30 mouse cellular contexts compared by ENCODE assay signal in genomic region chr11:116917361-116917760, GRCm38 (mm10). TPM values are rescaled to one million over a fixed set of nuclear protein-coding genes. Genes with fewer than 3 reads are reported as not detected.
DNase-seq lines count a peak whose midpoint lies in the region; ATAC-seq and TF ChIP-seq lines count a peak whose summit lies in the region.
"Had no signal": no experiment of that assay in that cellular context is flagged by ENCODE, and none has a peak within 500 bp of the region (broad histone marks: within the 10 kb centered on the region; RNA-seq: fewer than 3 reads in every experiment).

No protein-coding gene starts in this region.

- no peak for TF ChIP-seq CTCF in E14TG2a.4 (conservative IDR thresholded peaks at IDR 0.05; ENCODE audit: low read length)

- H3K4me2 ChIP-seq in hindbrain, embryonic 15.5 days: peak overlapping the region; percentile 85; the same call in 1 of the 2 replicates
- H3K4me2 ChIP-seq in hindbrain, embryonic 12.5 days (replicated peaks): no peak overlapping the region
- H3K4me2 ChIP-seq in midbrain, embryonic 13.5 days (replicated peaks): no peak overlapping the region
- no peak overlapping the region for H3K4me2 ChIP-seq in midbrain, embryonic 15.5 days
- H3K4me2 ChIP-seq: heart, embryonic 13.5 days; liver, embryonic 11.5 days; lung, embryonic 15.5 days had no signal

- intact Hi-C loops in gastrocnemius, postnatal 36 days (cut with DNase I): no loop called here

- peaks cover 47% of the 10 kb centered on the region for H3K4me1 ChIP-seq in hindbrain, embryonic 15.5 days (replicated peaks)
- H3K4me1 ChIP-seq in hindbrain, embryonic 12.5 days: peaks cover 53% of the 10 kb centered on the region
- H3K4me1 ChIP-seq in midbrain, embryonic 13.5 days (replicated peaks): peaks cover 54% of the 10 kb centered on the region
- peaks cover 47% of the 10 kb centered on the region for H3K4me1 ChIP-seq in midbrain, embryonic 15.5 days
- H3K4me1 ChIP-seq in E14TG2a.4 (replicated peaks; ENCODE audit: low read depth, low read length): peaks cover 83% of the 10 kb centered on the region

- 48% methylated on average over 7 of the region's 7 CpGs for WGBS in hindbrain, embryonic 15.5 days
- 49% methylated on average over 7 of the region's 7 CpGs for WGBS in hindbrain, embryonic 12.5 days
- 62% methylated on average over 7 of the region's 7 CpGs for WGBS in midbrain, embryonic 13.5 days
- 54% methylated on average over 7 of the region's 7 CpGs for WGBS in midbrain, embryonic 15.5 days

- no peaks in the 10 kb centered on the region for H3K36me3 ChIP-seq in hindbrain, embryonic 15.5 days
- H3K36me3 ChIP-seq in hindbrain, embryonic 12.5 days: no peaks in the 10 kb centered on the region
- H3K36me3 ChIP-seq in midbrain, embryonic 13.5 days: no peaks in the 10 kb centered on the region
- H3K36me3 ChIP-seq in midbrain, embryonic 15.5 days (replicated peaks): no peaks in the 10 kb centered on the region
- H3K36me3 ChIP-seq in E14TG2a.4 (ENCODE audit: insufficient read depth, low read length): no peaks in the 10 kb centered on the region
- H3K36me3 ChIP-seq: heart, embryonic 13.5 days; limb, embryonic 13.5 days; lung, embryonic 15.5 days; midbrain, embryonic 10.5 days had no signal

- no peaks in the 10 kb centered on the region for H3K27me3 ChIP-seq in hindbrain, embryonic 15.5 days
- H3K27me3 ChIP-seq in hindbrain, embryonic 12.5 days: peaks cover 41% of the 10 kb centered on the region
- peaks cover 26% of the 10 kb centered on the region for H3K27me3 ChIP-seq in midbrain, embryonic 13.5 days
- 0 out of 2 replicates have a peak, but pooled peaks cover 11% of the 10 kb centered on the region for H3K27me3 ChIP-seq in midbrain, embryonic 15.5 days (replicated peaks)
- peaks cover 45% of the 10 kb centered on the region for H3K27me3 ChIP-seq in E14TG2a.4 (ENCODE audit: insufficient read depth, low read length)

- no peak overlapping the region for H3K4me3 ChIP-seq in hindbrain, embryonic 15.5 days
- H3K4me3 ChIP-seq in hindbrain, embryonic 12.5 days: no peak overlapping the region
- H3K4me3 ChIP-seq in midbrain, embryonic 13.5 days (replicated peaks): no peak overlapping the region
- H3K4me3 ChIP-seq in midbrain, embryonic 15.5 days: no peak overlapping the region
- H3K4me3 ChIP-seq in E14TG2a.4 (replicated peaks; ENCODE audit: low read length): peak overlapping the region; percentile 85
- H3K4me3 ChIP-seq: heart, embryonic 13.5 days; lung, embryonic 15.5 days had no signal

- ATAC-seq in hindbrain, embryonic 15.5 days (ENCODE audit: low FRiP score, low read depth): no peak
- no peak for ATAC-seq in hindbrain, embryonic 12.5 days (ENCODE audit: low FRiP score)
- ATAC-seq in midbrain, embryonic 13.5 days: no peak
- no peak for ATAC-seq in midbrain, embryonic 15.5 days (replicated peaks)
- ATAC-seq: activated CD4-positive, CD25-positive, alpha-beta regulatory T cell, adult 4 months; inflammation-experienced regulatory T-cells, adult 6 months had no signal

- no peak overlapping the region for H3K9ac ChIP-seq in hindbrain, embryonic 15.5 days
- no peak overlapping the region for H3K9ac ChIP-seq in hindbrain, embryonic 12.5 days
- 0 out of 2 replicates have a peak overlapping the region, but pooled peaks have one; percentile 98 for H3K9ac ChIP-seq in midbrain, embryonic 13.5 days (replicated peaks)
- no peak overlapping the region for H3K9ac ChIP-seq in midbrain, embryonic 15.5 days
- H3K9ac ChIP-seq: heart, embryonic 13.5 days; limb, embryonic 13.5 days; lung, embryonic 15.5 days had no signal

- no peaks in the 10 kb centered on the region for H3K9me3 ChIP-seq in hindbrain, embryonic 15.5 days
- no peaks in the 10 kb centered on the region for H3K9me3 ChIP-seq in hindbrain, embryonic 12.5 days (replicated peaks)
- H3K9me3 ChIP-seq in midbrain, embryonic 13.5 days: no peaks in the 10 kb centered on the region
- H3K9me3 ChIP-seq in midbrain, embryonic 15.5 days: no peaks in the 10 kb centered on the region
- no peaks in the 10 kb centered on the region for H3K9me3 ChIP-seq in E14TG2a.4 (ENCODE audit: low read length)
- H3K9me3 ChIP-seq: heart, embryonic 13.5 days; limb, embryonic 13.5 days; lung, embryonic 15.5 days; midbrain, embryonic 10.5 days had no signal

- DNase-seq in brain, adult 2 months (ENCODE audit: low read depth, low spot score): peak; percentile 47
- DNase-seq in gastrocnemius, postnatal 36 days: no peak
- DNase-seq: adrenal gland, adult 2 months; adrenal gland, postnatal 36 days; B cell, adult 2 months; cerebellum, adult 2 months; cerebellum, postnatal 14 days; forebrain, postnatal 0 days; heart, postnatal 10 days; kidney, adult 11 months; retina, postnatal 1 day; spleen, adult 18-20 months; thymus, postnatal 25 days had no signal

- 0 out of 2 replicates have a peak overlapping the region, but pooled peaks have one; percentile 13 for H3K27ac ChIP-seq in hindbrain, embryonic 15.5 days (replicated peaks)
- no peak overlapping the region for H3K27ac ChIP-seq in hindbrain, embryonic 12.5 days
- H3K27ac ChIP-seq in midbrain, embryonic 13.5 days: no peak overlapping the region
- H3K27ac ChIP-seq in midbrain, embryonic 15.5 days: no peak overlapping the region
- H3K27ac ChIP-seq: heart, embryonic 13.5 days; limb, embryonic 13.5 days; lung, embryonic 15.5 days; midbrain, embryonic 10.5 days had no signal

RNA-seq across cellular contexts. Expression of gene Mgat5b, which starts 1.3 kb away (rescaled TPM):
- polyA plus RNA-seq in hindbrain, embryonic 15.5 days (2015; fragmentation: Nextera tagmentation; extraction: Ambion mirVana): 25.3 and 31.0 TPM in 2 replicates
- 23.8 TPM in 2 replicates for polyA plus RNA-seq in hindbrain, embryonic 12.5 days (2016; fragmentation: Nextera tagmentation; extraction: Ambion mirVana)
- 16.8 and 21.8 TPM in 2 replicates for polyA plus RNA-seq in midbrain, embryonic 13.5 days (2015; fragmentation: Nextera tagmentation; extraction: Ambion mirVana)
- 28.3 and 28.6 TPM in 2 replicates for polyA plus RNA-seq in midbrain, embryonic 15.5 days (2015; fragmentation: Nextera tagmentation; extraction: Ambion mirVana)
- not detected for total RNA-seq in gastrocnemius, postnatal 36 days (2021)
- total RNA-seq: gastrocnemius, adult 8-10 months; hematopoietic stem cell, adult 5-6 weeks; megakaryocyte progenitor cell, adult 5-6 weeks; monocyte, adult 5-6 weeks had no signal
- polyA plus RNA-seq: activated CD4-positive, CD25-positive, alpha-beta regulatory T cell, adult 4 months; inflammation-experienced regulatory T-cells, adult 6 months; liver, embryonic 16.5 days had no signal
